Mouse (Mus musculus): ENCODE measurements at regions not wholly inside any gene's neighbourhood (a gene's known extent, or its start where the extent isn't known, plus 50 kb on each side); places are given as distances from the start of the nearest gene placed in this dataset.

GRCm38 (mm10) chr3:58169786-58170185, 244.7 kb upstream of the Tsc22d2 start:
- DNase-seq (ENCODE audit: low spot score) (no peak), ATAC-seq (ENCODE audit: insufficient read depth, low read depth) (no peak)
- H3K27me3 ChIP-seq (ENCODE audit: control insufficient read depth, insufficient read depth, low read length) = no peaks in the 10 kb centered on the region
- no peaks in the 10 kb centered on the region for H3K9me3 ChIP-seq (replicated peaks; ENCODE audit: control insufficient read depth, low read length)
- peaks cover 14% of the 10 kb centered on the region for H3K4me1 ChIP-seq (ENCODE audit: control insufficient read depth, insufficient read depth)
- 96% methylated on average over 6 of the region's 6 CpGs for WGBS
- H3K27ac ChIP-seq (ENCODE audit: low read depth) = no peak overlapping the region
- TF ChIP-seq EP300 (IDR thresholded peaks at IDR 0.05; ENCODE audit: low read depth) (no peak), CTCF (IDR thresholded peaks at IDR 0.05; ENCODE audit: low read depth) (no peak)
- no peak overlapping the region for H3K4me3 ChIP-seq (ENCODE audit: low read depth, low read length)
- no peak overlapping the region for H3K4me2 ChIP-seq (ENCODE audit: low read depth, low read length)
- no peaks in the 10 kb centered on the region for H3K36me3 ChIP-seq (replicated peaks; ENCODE audit: control insufficient read depth, insufficient read depth, low read length)
- no peak overlapping the region for H3K9ac ChIP-seq (replicated peaks; ENCODE audit: low read depth, low read length)

GRCm38 (mm10) chr3:58172096-58172495, 242.4 kb upstream of the Tsc22d2 start:
- Histone ChIP-seq H3K4me1 (ENCODE audit: control insufficient read depth, insufficient read depth) (peaks cover 2% of the 10 kb centered on the region; the same call in 1 of the 2 replicates), H3K4me2 (ENCODE audit: low read depth, low read length) (no peak overlapping the region), H3K9me3 (replicated peaks; ENCODE audit: control insufficient read depth, low read length) (no peaks in the 10 kb centered on the region), H3K27me3 (ENCODE audit: control insufficient read depth, insufficient read depth, low read length) (no peaks in the 10 kb centered on the region), H3K4me3 (ENCODE audit: low read depth, low read length) (no peak overlapping the region), H3K27ac (ENCODE audit: low read depth) (no peak overlapping the region), H3K9ac (replicated peaks; ENCODE audit: low read depth, low read length) (no peak overlapping the region), H3K36me3 (replicated peaks; ENCODE audit: control insufficient read depth, insufficient read depth, low read length) (no peaks in the 10 kb centered on the region)
- WGBS = 76% methylated on average over 5 of the region's 5 CpGs
- TF ChIP-seq CTCF (IDR thresholded peaks at IDR 0.05; ENCODE audit: low read depth) (no peak), EP300 (IDR thresholded peaks at IDR 0.05; ENCODE audit: low read depth) (no peak)
- DNase-seq (ENCODE audit: low spot score) (no peak), ATAC-seq (ENCODE audit: insufficient read depth, low read depth) (no peak)

- TF ChIP-seq CTCF (IDR thresholded peaks at IDR 0.05; ENCODE audit: low read depth) = no peak
- no peak for TF ChIP-seq EP300 (IDR thresholded peaks at IDR 0.05; ENCODE audit: low read depth)
- ATAC-seq (ENCODE audit: insufficient read depth, low read depth) (no peak), DNase-seq (ENCODE audit: low spot score) (no peak)
- H3K9ac ChIP-seq (replicated peaks; ENCODE audit: low read depth, low read length) = no peak overlapping the region
- H3K27ac ChIP-seq (ENCODE audit: low read depth) = no peak overlapping the region
- no peaks in the 10 kb centered on the region for H3K36me3 ChIP-seq (replicated peaks; ENCODE audit: control insufficient read depth, insufficient read depth, low read length)
- H3K4me3 ChIP-seq (ENCODE audit: low read depth, low read length) = no peak overlapping the region
- WGBS = 67% methylated on average over 1 of the region's 1 CpGs
- no peaks in the 10 kb centered on the region for H3K9me3 ChIP-seq (replicated peaks; ENCODE audit: control insufficient read depth, low read length)
- H3K4me1 ChIP-seq (ENCODE audit: control insufficient read depth, insufficient read depth) = no peaks in the 10 kb centered on the region
- no peak overlapping the region for H3K4me2 ChIP-seq (ENCODE audit: low read depth, low read length)
- H3K27me3 ChIP-seq (ENCODE audit: control insufficient read depth, insufficient read depth, low read length) = no peaks in the 10 kb centered on the region
Measured at GRCm38 (mm10) chr3:58173821-58174220, 240.7 kb upstream of the Tsc22d2 start.

- Histone ChIP-seq H3K36me3 (replicated peaks; ENCODE audit: control insufficient read depth, insufficient read depth, low read length) (no peaks in the 10 kb centered on the region), H3K27me3 (ENCODE audit: control insufficient read depth, insufficient read depth, low read length) (no peaks in the 10 kb centered on the region), H3K4me2 (ENCODE audit: low read depth, low read length) (peak overlapping the region; percentile 37), H3K9me3 (replicated peaks; ENCODE audit: control insufficient read depth, low read length) (no peaks in the 10 kb centered on the region), H3K4me3 (ENCODE audit: low read depth, low read length) (0 out of 2 replicates have a peak overlapping the region, but pooled peaks have one; percentile 9), H3K9ac (replicated peaks; ENCODE audit: low read depth, low read length) (peak overlapping the region; percentile 29; the same call in 1 of the 2 replicates), H3K4me1 (ENCODE audit: control insufficient read depth, insufficient read depth) (peaks cover 21% of the 10 kb centered on the region), H3K27ac (ENCODE audit: low read depth) (peak overlapping the region; percentile 95)
- DNase-seq (ENCODE audit: low spot score) = peak; percentile 86
- ATAC-seq (ENCODE audit: insufficient read depth, low read depth) = peak; percentile 96
- 4% methylated on average over 3 of the region's 3 CpGs for WGBS
- TF ChIP-seq CTCF (IDR thresholded peaks at IDR 0.05; ENCODE audit: low read depth) (peak; percentile 30; the same call in 1 of the 2 replicates), EP300 (IDR thresholded peaks at IDR 0.05; ENCODE audit: low read depth) (peak; percentile 69; the same call in 1 of the 2 replicates)
Measured at GRCm38 (mm10) chr3:58181715-58182114, 232.8 kb upstream of the Tsc22d2 start.

- no peaks in the 10 kb centered on the region for H3K9me3 ChIP-seq (replicated peaks; ENCODE audit: control insufficient read depth, low read length)
- peaks cover 21% of the 10 kb centered on the region for H3K4me1 ChIP-seq (ENCODE audit: control insufficient read depth, insufficient read depth)
- 10% methylated on average over 4 of the region's 4 CpGs for WGBS
- no peaks in the 10 kb centered on the region for H3K27me3 ChIP-seq (ENCODE audit: control insufficient read depth, insufficient read depth, low read length)
- ATAC-seq (ENCODE audit: insufficient read depth, low read depth) = peak; percentile 88
- H3K36me3 ChIP-seq (replicated peaks; ENCODE audit: control insufficient read depth, insufficient read depth, low read length) = no peaks in the 10 kb centered on the region
- H3K4me2 ChIP-seq (ENCODE audit: low read depth, low read length) = peak overlapping the region; percentile 37; the same call in 1 of the 2 replicates
- 0 out of 2 replicates have a peak overlapping the region, but pooled peaks have one; percentile 9 for H3K4me3 ChIP-seq (ENCODE audit: low read depth, low read length)
- no peak overlapping the region for H3K9ac ChIP-seq (replicated peaks; ENCODE audit: low read depth, low read length)
- DNase-seq (ENCODE audit: low spot score) = peak; percentile 75
- TF ChIP-seq CTCF (IDR thresholded peaks at IDR 0.05; ENCODE audit: low read depth) = peak; percentile 58
- TF ChIP-seq EP300 (IDR thresholded peaks at IDR 0.05; ENCODE audit: low read depth) = no peak
- H3K27ac ChIP-seq (ENCODE audit: low read depth) = peak overlapping the region; percentile 95
Measured at GRCm38 (mm10) chr3:58182299-58182698, 232.2 kb upstream of the Tsc22d2 start.

- TF ChIP-seq EP300 (IDR thresholded peaks at IDR 0.05; ENCODE audit: low read depth) (no peak), CTCF (IDR thresholded peaks at IDR 0.05; ENCODE audit: low read depth) (no peak)
- H3K4me1 ChIP-seq (ENCODE audit: control insufficient read depth, insufficient read depth) = peaks cover 21% of the 10 kb centered on the region
- H3K27ac ChIP-seq (ENCODE audit: low read depth) = no peak overlapping the region
- WGBS = 60% methylated on average over 3 of the region's 3 CpGs
- no peak overlapping the region for H3K9ac ChIP-seq (replicated peaks; ENCODE audit: low read depth, low read length)
- H3K4me2 ChIP-seq (ENCODE audit: low read depth, low read length) = no peak overlapping the region
- H3K36me3 ChIP-seq (replicated peaks; ENCODE audit: control insufficient read depth, insufficient read depth, low read length) = no peaks in the 10 kb centered on the region
- ATAC-seq (ENCODE audit: insufficient read depth, low read depth) (no peak), DNase-seq (ENCODE audit: low spot score) (no peak)
- no peaks in the 10 kb centered on the region for H3K27me3 ChIP-seq (ENCODE audit: control insufficient read depth, insufficient read depth, low read length)
- no peak overlapping the region for H3K4me3 ChIP-seq (ENCODE audit: low read depth, low read length)
- H3K9me3 ChIP-seq (replicated peaks; ENCODE audit: control insufficient read depth, low read length) = no peaks in the 10 kb centered on the region
Measured at GRCm38 (mm10) chr3:58183279-58183678, 231.2 kb upstream of the Tsc22d2 start.

All from heart, postnatal 0 days (tissue).